Mouse (Mus musculus) heart, adult 2 months (tissue): Measurements from ENCODE around the gene Ppp2r1a.

Source experiments
- CTCF ChIP-seq: fragments of 200-600 bp; IDR thresholded peaks from 2 replicates; pipeline ENCODE4 v1.8.1; 2022; ENCODE audit warnings: antibody characterized with exemption, mild to moderate bottlenecking, moderate library complexity
- EP300 ChIP-seq: fragments of 200-500 bp; IDR thresholded peaks from 2 replicates; pipeline ENCODE4 v1.6.1; 2011; ENCODE audit warnings: low read depth, low read length, control low read depth; ENCODE audit not compliant: insufficient read depth

DNA sequence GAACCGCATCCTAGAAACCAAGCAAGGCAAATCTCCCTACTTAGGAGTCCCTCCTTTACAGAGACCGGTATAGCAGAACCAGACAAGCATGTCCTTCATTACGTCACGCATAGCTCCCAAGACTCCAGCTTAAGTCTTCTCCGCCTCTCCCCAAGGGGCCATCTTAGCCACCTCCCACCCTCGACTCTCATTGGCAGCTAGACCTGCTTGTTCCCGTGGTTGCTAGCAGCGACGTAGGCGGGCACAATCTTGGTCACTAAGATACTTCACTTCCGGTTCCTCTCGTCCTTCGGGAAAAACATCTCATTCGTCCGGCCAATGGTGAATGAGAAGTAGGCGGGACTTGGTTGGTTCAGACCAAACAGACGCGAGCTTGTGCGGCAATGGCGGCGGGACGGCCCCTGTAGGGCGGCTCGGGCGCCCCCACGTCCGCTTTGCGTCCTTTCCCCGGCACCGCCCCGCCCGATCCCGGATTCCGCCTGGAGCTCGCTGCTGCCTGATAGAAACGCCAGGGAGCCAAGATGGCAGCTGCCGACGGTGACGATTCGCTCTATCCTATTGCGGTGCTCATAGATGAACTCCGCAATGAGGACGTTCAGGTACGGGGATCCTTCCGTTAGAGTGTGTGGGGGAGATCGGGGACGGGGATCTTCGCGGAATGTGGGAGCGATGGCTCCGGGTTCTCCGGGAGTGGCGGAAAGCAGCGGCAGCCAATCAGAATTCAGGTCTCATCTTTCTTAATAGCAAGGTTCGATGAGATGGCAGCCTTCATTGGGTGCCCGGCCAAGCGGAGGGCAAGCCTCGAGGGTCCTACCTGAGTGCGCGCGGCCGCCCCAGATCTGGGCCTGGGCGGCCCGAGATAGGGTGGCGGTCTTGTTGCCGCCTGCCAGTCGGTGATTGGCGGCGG is at the start of gene Ppp2r1a:
- TF ChIP-seq CTCF (0 out of 2 replicates have a peak, but pooled peaks have one; percentile 7), EP300 (no peak)
